Mouse (Mus musculus) brain, embryonic 14.5 days (tissue): Measurements from ENCODE around the gene Saa2.

Source experiments
- CTCF ChIP-seq: fragments of 200-500 bp; IDR thresholded peaks from 2 replicates; pipeline ENCODE4 v1.5.1; 2012; ENCODE audit warnings: inconsistent platforms, mild to moderate bottlenecking, moderate library complexity, borderline replicate concordance; ENCODE audit not compliant: insufficient read depth, insufficient read length; ENCODE audit errors: extremely low read depth
- POLR2A ChIP-seq: fragments of 200-500 bp; IDR thresholded peaks from 2 replicates; pipeline ENCODE4 v1.6.1; 2012; ENCODE audit warnings: mild to moderate bottlenecking, inconsistent platforms, borderline replicate concordance; ENCODE audit not compliant: poor library complexity, insufficient read depth, insufficient read length, severe bottlenecking; ENCODE audit errors: extremely low read depth

DNA sequence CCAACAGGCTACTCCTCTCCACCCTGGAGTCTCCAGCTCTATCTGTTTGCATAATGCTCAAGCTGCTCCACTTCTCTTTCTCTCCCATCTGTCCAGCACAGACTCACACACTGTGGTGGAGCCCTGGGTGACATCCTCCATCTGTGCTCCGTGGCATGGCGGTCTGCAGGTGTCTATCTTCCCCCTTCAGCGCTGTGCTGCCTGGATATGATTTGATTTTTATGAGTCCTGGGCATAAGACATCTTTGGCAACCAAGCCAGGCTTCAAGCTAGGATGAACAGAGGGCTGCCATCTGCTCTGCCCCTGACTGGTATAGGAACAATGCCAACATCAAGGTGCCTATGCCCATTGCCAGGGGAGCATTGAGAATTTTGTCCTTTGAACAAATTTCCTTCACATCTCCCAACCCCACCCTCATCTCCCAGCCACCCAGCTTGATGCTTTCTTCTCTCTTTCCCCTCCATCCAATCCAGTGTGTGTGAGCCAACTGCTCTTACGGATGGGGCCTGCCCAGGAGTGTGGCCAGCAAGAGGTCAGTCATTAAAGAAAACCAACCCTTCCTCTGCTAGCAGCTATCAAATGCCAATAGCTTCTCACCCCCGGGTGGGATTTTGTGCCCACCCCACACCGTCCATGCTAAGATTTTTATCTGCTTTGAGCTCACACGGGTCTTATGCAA, 32.9 kb upstream of the Saa2 start:
- TF ChIP-seq POLR2A = no peak
- no peak for TF ChIP-seq CTCF
